Mouse (Mus musculus): ENCODE results near the gene Pcp4l1. TPM values are rescaled to one million over a fixed set of nuclear protein-coding genes. Genes with fewer than 3 reads are reported as not detected.

Gene Pcp4l1
- total and polyA plus RNA-seq, 2 experiments from 2014 or later = 48.7 to 164 TPM

DNA sequence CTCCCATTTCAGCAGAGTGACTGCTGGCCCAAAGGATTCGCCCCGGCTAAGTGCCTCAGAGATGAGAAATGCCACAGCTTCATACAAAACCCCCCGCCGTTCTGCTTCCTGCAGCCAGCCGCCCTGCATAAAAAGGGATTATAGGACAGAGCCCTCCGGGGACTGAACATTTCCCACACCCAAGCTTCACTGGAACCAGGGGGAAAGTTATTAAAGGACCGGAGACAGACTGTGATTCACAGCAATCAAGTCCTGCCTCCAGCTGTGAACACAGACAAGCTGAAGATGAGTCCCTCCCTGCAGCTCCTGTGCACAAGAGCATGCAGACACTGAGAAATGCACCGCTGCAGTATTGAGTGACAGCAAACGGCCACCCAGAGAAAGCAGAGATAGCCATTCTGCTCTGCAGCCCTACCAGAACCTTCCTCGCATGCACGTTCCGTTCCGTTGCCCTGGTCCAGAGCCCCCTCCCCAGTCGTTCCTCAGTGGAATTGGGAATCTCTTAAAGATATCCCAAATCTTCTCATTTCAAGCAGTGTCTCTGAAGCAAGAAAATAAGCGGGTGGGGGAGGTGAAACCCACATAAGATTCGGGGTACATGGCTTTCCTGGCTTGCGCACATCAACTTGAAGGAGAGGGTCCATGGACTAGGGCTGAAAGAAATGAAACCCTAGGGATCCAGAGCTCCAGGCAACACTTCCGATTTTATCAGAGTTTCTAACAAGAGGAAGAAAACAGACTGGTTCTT is 2.8 kb downstream of the Pcp4l1 start:
- H3K27me3 ChIP-seq (ENCODE audit: control insufficient read depth, insufficient read depth, low read length) = no peaks in the 10 kb centered on the region
- H3K27ac ChIP-seq (ENCODE audit: low read depth) = peak overlapping the region; percentile 47
- ATAC-seq (ENCODE audit: insufficient read depth, low read depth) (no peak), DNase-seq (ENCODE audit: low spot score) (no peak)
- no peak for TF ChIP-seq CTCF (IDR thresholded peaks at IDR 0.05; ENCODE audit: low read depth)
- no peak for TF ChIP-seq EP300 (IDR thresholded peaks at IDR 0.05; ENCODE audit: low read depth)
- H3K36me3 ChIP-seq (replicated peaks; ENCODE audit: control insufficient read depth, insufficient read depth, low read length) = no peaks in the 10 kb centered on the region
- peak overlapping the region; percentile 53 for H3K9ac ChIP-seq (replicated peaks; ENCODE audit: low read depth, low read length)
- 17% methylated on average over 18 of the region's 18 CpGs for WGBS
- H3K4me3 ChIP-seq (ENCODE audit: low read depth, low read length) = peak overlapping the region; percentile 20
- peaks cover 40% of the 10 kb centered on the region for H3K4me1 ChIP-seq (ENCODE audit: control insufficient read depth, insufficient read depth)
- no peaks in the 10 kb centered on the region for H3K9me3 ChIP-seq (replicated peaks; ENCODE audit: control insufficient read depth, low read length)
- H3K4me2 ChIP-seq (ENCODE audit: low read depth, low read length) = peak overlapping the region; percentile 70

DNA sequence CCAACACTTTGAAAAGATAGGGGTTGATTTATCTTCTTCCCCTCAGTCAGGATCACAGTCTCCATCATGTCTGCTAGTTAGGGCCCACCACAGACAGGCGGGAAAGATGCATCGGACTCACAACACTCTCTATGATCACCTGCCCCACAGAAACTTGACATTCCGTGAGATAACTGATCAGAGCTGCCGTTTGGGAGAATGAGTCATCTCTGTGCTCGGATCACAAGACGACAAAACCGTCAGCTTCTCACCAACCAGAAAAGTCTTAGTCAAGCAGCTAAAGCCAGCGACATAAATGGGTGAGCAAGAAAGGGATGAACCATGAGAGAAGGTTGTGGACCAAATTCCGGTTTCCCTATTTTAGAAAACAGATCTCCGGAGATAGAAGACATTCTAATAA is 3.8 kb downstream of the Pcp4l1 start:
- no peaks in the 10 kb centered on the region for H3K36me3 ChIP-seq (replicated peaks; ENCODE audit: control insufficient read depth, insufficient read depth, low read length)
- peaks cover 45% of the 10 kb centered on the region for H3K4me1 ChIP-seq (ENCODE audit: control insufficient read depth, insufficient read depth)
- WGBS = 46% methylated on average over 10 of the region's 10 CpGs
- H3K4me2 ChIP-seq (ENCODE audit: low read depth, low read length) = no peak overlapping the region
- no peak for TF ChIP-seq CTCF (IDR thresholded peaks at IDR 0.05; ENCODE audit: low read depth)
- TF ChIP-seq EP300 (IDR thresholded peaks at IDR 0.05; ENCODE audit: low read depth) = no peak
- H3K4me3 ChIP-seq (ENCODE audit: low read depth, low read length) = no peak overlapping the region
- H3K27me3 ChIP-seq (ENCODE audit: control insufficient read depth, insufficient read depth, low read length) = no peaks in the 10 kb centered on the region
- no peaks in the 10 kb centered on the region for H3K9me3 ChIP-seq (replicated peaks; ENCODE audit: control insufficient read depth, low read length)
- H3K9ac ChIP-seq (replicated peaks; ENCODE audit: low read depth, low read length) = no peak overlapping the region
- no peak overlapping the region for H3K27ac ChIP-seq (ENCODE audit: low read depth)
- ATAC-seq (ENCODE audit: insufficient read depth, low read depth) (no peak), DNase-seq (ENCODE audit: low spot score) (no peak)

DNA sequence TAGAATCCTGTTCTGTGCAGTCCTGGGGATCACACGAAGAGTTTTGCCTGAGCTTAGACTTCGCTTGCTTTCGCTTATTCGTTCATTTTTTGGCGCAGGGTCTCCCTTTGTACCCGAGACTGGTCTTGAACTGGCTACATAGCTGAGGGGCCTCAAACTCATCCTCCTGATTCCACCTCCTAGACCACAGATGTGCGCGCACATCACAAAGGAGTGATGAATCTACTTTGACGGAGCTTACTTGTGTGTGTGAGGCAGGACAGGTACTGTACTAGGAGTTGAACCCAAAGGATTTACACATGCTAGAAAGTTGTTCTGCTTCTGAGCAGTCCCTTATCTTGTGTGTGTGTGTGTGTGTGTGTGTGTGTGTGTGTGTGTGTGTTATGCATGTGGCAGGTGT is 5.2 kb downstream of the Pcp4l1 start:
- no peak overlapping the region for H3K4me3 ChIP-seq (ENCODE audit: low read depth, low read length)
- no peak overlapping the region for H3K9ac ChIP-seq (replicated peaks; ENCODE audit: low read depth, low read length)
- no peak for ATAC-seq (ENCODE audit: insufficient read depth, low read depth)
- H3K27me3 ChIP-seq (ENCODE audit: control insufficient read depth, insufficient read depth, low read length) = no peaks in the 10 kb centered on the region
- no peak for DNase-seq (ENCODE audit: low spot score)
- 93% methylated on average over 9 of the region's 9 CpGs for WGBS
- TF ChIP-seq CTCF (IDR thresholded peaks at IDR 0.05; ENCODE audit: low read depth) (no peak), EP300 (IDR thresholded peaks at IDR 0.05; ENCODE audit: low read depth) (no peak)
- no peaks in the 10 kb centered on the region for H3K36me3 ChIP-seq (replicated peaks; ENCODE audit: control insufficient read depth, insufficient read depth, low read length)
- peaks cover 54% of the 10 kb centered on the region for H3K4me1 ChIP-seq (ENCODE audit: control insufficient read depth, insufficient read depth)
- H3K9me3 ChIP-seq (replicated peaks; ENCODE audit: control insufficient read depth, low read length) = no peaks in the 10 kb centered on the region
- peak overlapping the region; percentile 95 for H3K27ac ChIP-seq (ENCODE audit: low read depth)
- H3K4me2 ChIP-seq (ENCODE audit: low read depth, low read length) = no peak overlapping the region

DNA sequence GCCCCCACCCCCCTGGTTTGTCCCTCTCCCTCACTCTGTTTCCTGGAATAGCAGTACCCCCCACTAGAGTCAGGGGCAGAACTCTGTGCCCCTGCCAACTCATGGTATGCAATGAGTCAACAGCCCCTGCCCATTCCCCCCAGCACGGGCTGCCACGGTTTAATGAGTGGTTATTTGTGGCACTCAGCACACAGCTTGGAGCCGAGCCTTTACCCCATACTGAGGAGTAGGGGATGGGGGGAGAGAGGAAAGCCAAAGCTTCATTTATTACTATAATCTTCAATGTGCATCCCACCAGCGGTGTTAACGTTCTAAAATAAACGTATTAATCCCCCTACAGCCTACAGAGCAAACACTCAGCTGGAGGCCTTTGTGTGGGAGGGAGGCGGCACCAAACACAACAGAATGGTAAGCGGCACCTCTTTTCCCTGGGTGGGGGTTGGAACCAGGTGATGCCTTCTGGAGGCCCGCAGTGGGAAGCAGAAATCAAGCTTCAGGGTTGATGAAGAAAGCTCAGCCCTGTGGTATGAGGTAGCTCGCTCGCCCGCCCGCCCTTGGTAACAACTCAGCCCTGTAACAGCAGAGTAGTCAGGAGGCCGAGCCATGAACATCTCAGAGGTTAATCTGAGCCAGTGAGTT is 6.5 kb downstream of the Pcp4l1 start:
- peak overlapping the region; percentile 22 for H3K9ac ChIP-seq (replicated peaks; ENCODE audit: low read depth, low read length)
- WGBS = 43% methylated on average over 14 of the region's 14 CpGs
- H3K4me3 ChIP-seq (ENCODE audit: low read depth, low read length) = no peak overlapping the region
- no peaks in the 10 kb centered on the region for H3K36me3 ChIP-seq (replicated peaks; ENCODE audit: control insufficient read depth, insufficient read depth, low read length)
- ATAC-seq (ENCODE audit: insufficient read depth, low read depth) (peak; percentile 86), DNase-seq (ENCODE audit: low spot score) (no peak)
- peaks cover 64% of the 10 kb centered on the region for H3K4me1 ChIP-seq (ENCODE audit: control insufficient read depth, insufficient read depth)
- H3K4me2 ChIP-seq (ENCODE audit: low read depth, low read length) = peak overlapping the region; percentile 43
- no peaks in the 10 kb centered on the region for H3K27me3 ChIP-seq (ENCODE audit: control insufficient read depth, insufficient read depth, low read length)
- H3K9me3 ChIP-seq (replicated peaks; ENCODE audit: control insufficient read depth, low read length) = no peaks in the 10 kb centered on the region
- no peak for TF ChIP-seq CTCF (IDR thresholded peaks at IDR 0.05; ENCODE audit: low read depth)
- peak overlapping the region; percentile 95 for H3K27ac ChIP-seq (ENCODE audit: low read depth)

DNA sequence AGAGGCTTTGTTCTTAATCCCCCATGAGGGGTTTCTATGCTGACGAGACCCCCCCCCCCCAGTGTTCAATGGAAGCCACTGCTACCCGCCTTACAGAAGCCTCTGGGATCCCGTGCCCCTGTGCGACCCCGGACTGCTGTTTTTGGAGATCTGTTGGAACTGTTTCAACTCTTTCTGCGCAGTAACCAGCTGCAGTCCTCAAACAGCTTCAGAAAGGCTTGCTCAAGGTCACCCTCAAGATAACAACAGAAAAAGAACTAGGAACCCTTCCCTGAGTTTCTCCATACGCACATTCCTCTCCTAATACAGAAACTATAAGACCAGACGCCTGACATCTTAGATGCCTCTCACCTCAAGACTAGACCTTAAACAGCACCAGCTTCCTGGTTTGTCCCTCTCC is 7.0 kb downstream of the Pcp4l1 start:
- H3K36me3 ChIP-seq (replicated peaks; ENCODE audit: control insufficient read depth, insufficient read depth, low read length) = no peaks in the 10 kb centered on the region
- peak overlapping the region; percentile 95 for H3K27ac ChIP-seq (ENCODE audit: low read depth)
- no peaks in the 10 kb centered on the region for H3K9me3 ChIP-seq (replicated peaks; ENCODE audit: control insufficient read depth, low read length)
- H3K9ac ChIP-seq (replicated peaks; ENCODE audit: low read depth, low read length) = peak overlapping the region; percentile 22
- peaks cover 62% of the 10 kb centered on the region for H3K4me1 ChIP-seq (ENCODE audit: control insufficient read depth, insufficient read depth)
- H3K27me3 ChIP-seq (ENCODE audit: control insufficient read depth, insufficient read depth, low read length) = no peaks in the 10 kb centered on the region
- ATAC-seq (ENCODE audit: insufficient read depth, low read depth) (peak; percentile 83), DNase-seq (ENCODE audit: low spot score) (peak; percentile 91)
- H3K4me3 ChIP-seq (ENCODE audit: low read depth, low read length) = no peak overlapping the region
- WGBS = 9% methylated on average over 8 of the region's 8 CpGs
- no peak; the same call in 1 of the 2 replicates for TF ChIP-seq EP300 (IDR thresholded peaks at IDR 0.05; ENCODE audit: low read depth)
- no peak for TF ChIP-seq CTCF (IDR thresholded peaks at IDR 0.05; ENCODE audit: low read depth)
- H3K4me2 ChIP-seq (ENCODE audit: low read depth, low read length) = peak overlapping the region; percentile 43

Measured in heart, postnatal 0 days (tissue).